Mouse (Mus musculus): Measurements from ENCODE around the gene Eng.

Eng gene

DNA sequence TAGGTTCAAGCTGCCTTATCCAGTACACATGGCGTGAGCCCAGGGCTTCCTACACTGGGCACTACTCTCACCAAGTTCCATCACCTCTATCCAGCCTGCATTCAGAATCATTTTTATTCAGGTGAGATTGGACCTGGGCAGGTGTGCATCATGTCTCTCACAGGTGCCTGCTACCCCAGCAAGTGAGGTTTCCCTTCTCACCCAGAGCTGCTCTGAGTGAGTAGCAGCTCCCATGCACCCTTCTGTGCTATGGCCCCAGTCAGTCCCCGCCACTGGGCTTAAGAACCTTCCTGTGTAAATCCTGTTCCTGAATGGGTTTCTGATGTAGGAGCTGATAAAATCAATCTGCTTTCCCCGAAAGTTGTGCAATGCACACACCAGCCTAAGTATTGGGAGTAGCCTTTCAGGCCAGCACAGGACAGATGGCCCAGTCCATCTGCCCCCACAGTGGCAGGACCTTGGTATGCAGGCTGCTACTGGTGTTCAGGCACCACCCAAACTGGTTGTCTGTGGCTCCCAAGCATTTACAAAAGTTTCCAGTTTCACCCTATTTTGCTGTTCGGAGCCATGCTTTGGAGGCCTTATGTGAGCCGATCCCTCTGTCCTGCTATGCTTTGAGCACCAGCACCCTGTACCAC, 22.2 kb upstream of the Eng start:
- in situ Hi-C loops (cut with MboI) = no loop called here

DNA sequence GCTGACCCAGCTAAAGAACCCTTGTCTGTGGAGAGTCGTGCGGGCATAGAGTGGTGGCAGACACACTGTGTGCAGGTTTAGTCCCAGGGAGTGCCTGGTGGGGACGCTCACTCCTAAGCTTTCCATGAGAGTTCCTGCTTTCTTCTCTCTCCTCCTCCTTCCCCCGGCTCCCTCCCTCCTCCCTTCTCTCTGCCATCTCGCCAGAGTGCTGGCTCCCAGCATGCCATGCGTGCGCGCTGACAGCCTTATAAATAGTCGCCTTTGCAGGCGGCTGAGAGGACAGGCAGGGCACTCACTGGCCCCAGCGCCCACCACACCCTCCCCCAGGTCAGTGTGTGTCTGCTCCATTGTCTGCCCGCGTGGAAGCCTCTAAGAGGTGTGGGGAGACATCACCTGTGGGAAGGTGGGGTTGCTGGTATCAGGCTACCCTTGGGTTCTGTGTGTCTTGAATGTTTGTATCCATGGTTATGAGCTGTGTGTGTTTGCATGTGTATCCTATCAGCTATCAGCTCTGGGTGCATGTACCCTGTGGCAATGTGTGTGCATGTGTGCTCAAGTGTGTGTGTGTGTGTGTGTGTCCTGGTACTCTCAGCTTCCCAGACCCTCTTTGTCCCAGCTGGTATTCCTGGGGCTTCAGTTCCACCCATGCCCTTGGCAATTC, 21.1 kb upstream of the Eng start:
- in situ Hi-C loops (cut with MboI) = no loop called here

DNA sequence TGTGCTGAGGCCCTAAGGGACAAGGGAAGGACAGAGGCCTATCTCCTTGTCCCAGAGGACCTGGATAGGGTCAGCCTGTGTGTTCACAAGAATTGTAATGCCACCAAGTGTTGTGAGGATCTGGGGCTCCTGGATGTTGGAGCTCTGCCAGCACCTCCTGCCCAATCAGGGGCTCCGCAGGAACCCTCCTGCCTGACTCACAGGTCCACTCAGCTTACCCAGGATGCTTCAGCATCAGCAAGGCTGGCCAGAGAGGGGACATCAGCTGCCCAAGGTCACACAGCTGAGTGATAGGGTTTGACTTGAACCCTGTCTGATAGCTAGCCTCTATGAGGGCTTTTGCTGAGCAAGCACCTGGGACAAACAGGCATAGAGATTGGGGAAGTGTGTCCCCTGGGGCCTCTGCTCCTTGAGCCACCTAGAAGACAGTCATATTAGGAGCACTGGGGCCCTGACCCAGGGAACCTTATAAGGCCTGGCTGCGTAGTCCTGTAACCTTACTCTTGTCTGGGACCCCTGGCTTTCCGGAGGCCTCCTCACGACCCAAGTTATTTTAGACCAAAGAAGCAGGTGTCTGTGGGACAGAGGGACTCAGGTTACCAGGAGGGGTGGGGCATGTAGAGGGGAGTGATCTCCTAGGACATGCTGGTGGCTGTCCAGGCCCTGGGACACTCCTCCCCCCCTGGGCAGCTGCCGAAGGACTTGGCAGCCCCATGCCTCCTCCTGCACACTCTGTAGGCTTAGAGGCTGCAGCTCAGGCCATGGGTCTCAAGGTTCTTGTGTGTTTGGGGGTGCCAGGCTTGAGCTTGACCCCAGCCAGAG, 20.3 kb upstream of the Eng start:
- in situ Hi-C loops (cut with MboI) = no loop called here

DNA sequence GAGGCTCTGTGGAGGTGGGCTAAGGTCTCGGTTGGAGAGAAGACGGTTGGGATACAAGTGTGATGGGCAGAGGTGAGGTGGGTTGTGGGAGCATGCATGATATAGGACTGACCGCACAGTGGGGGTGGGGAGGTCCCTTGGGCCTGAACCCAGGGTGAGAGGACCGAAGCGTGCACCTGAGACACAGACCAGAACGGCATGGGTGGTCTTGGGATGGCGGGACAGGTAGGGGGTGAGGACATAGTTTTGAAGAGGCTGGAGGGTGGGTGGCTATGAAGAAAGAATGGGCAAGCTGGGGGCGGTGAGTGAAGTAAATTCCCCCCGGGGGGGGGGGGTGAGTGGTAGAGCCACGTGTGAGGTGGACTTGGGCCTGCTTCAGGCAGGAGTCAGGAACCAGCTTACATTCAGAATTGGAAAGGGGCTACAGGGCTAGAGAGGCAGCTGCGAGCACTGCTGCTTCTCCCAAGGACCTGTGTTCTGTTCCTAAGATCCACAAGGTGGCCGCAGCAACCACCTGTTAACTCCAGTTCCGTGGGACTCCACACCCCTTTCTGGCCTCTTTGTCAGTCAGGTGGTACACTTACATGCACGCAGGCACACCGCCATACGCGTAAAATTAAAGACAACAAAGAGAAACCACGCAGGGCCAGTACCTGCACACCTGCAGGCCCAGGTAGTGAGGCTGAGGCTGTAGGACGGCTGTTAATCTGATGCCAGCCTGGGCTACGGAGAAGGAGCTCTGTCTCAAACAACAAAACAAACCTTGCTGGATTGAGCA, 18.9 kb upstream of the Eng start:
- in situ Hi-C loops (cut with MboI) = no loop called here

DNA sequence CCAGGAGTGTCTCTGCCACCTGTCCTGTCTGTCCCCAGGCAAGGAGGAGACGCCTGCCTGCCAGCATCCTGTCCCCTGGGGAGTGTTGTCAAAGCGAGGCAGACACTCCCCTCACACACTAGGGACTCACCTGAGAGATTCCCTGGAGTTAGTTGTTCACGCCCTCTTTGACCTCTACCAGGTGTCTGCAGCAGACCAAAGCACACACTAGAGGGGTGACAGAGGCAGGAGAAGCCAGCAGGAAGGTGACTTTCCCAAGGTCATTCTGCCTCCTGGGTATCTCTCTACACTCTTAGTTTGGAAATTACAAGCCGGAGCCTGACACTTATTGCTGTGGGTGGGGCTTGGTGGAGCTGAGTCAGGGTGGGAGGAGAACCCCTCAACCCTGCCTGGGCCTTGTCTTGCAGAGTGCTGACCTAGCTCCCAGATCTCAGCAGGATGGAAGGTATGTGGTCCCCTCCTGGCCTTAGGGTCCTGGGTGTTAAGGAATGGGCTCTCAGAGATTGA, 18.3 kb upstream of the Eng start:
- in situ Hi-C loops (cut with MboI) = no loop called here

DNA sequence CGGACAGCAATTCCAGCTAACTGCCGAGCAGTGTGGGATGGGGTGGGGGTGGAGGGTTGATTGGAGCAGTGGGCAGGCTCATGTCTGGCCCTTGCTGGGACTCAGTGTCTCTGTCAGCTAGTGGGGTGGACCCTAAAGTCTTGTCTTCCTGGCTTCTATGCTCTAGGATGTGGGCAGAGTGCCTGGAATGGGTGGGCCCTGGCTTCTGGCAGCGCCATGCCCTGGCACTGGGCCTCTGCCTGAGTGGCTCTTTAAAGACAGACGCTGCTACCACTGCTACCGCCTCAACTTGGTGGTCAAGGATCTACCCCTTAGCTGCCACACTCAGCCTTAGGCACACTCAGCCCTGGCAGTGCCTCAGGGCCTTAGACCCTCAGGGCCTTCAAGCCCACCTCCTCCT, 17.7 kb upstream of the Eng start:
- in situ Hi-C loops (cut with MboI) = no loop called here

DNA sequence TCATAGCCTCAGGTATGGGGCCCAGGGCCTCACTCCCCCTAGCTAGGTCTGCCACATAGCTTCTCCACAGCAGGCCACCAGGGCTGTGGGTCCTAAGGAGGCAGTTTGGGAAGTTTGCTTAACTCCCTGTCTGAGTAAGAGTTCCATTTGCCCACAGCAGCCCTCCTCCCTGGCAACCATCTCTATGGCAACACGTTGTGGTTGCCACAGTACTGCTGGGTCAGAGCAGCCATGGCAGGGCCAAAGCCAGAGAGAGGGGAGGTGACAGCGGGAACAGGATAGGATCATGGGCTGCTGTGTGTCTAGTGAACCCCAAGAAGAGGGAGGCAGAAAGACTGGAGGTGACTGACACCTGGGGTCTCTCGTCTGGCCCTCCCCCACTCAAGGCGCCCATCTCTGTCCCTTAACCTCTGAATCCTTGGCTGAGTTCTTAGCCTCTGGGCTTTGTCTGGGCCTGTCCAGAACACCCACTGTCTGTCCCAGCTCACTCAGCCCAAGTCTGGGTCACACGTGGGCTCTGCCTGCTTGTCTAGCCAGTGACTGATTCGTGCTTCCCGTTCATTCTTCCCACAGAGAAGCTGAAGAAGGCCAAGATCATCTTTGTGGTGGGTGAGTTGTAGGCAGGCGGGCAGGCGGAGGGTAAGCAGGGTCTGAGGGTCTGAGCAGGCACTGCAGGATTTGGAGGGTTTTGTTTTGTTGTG, 17.0 kb upstream of the Eng start:
- in situ Hi-C loops (cut with MboI) = no loop called here

DNA sequence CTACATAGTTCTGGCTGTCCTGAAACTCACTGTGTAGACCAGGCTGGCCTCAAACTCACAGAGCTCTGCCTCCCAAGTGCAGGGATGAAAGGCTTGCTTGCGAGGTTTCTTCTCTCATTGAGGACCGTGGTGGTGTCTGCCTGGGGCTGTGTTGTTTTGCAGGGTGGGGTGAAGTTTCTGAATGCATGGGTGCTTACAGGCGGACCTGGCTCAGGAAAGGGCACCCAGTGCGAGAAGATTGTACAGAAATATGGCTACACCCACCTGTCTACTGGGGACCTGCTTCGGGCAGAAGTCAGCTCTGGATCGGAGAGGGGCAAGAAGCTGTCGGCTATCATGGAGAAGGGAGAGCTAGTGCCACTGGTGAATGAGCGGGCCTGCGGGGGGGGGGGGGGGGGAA, 16.4 kb upstream of the Eng start:
- in situ Hi-C loops (cut with MboI) = loop anchor here (5.0 kb wide), 1 partner anchor 57 kb away; no protein-coding TSS in a partner anchor

DNA sequence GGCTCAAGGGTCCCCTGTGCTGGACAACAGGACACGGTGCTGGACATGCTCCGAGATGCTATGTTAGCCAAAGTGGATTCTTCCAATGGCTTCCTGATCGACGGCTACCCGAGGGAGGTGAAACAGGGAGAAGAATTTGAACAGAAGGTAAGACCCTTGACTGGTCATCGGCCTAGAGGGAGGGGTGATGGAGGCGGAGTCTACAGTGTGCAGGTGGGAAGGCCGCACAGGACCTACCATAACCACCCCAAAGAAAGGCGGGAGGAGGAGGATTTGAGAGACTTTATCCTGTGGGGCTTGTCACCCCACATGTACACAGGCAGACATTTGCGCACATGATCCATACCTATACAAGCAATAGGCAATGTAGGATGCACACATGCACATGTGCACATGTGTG, 15.3 kb upstream of the Eng start:
- in situ Hi-C loops (cut with MboI) = loop anchor here (5.0 kb wide), 1 partner anchor 56 kb away; no protein-coding TSS in a partner anchor

DNA sequence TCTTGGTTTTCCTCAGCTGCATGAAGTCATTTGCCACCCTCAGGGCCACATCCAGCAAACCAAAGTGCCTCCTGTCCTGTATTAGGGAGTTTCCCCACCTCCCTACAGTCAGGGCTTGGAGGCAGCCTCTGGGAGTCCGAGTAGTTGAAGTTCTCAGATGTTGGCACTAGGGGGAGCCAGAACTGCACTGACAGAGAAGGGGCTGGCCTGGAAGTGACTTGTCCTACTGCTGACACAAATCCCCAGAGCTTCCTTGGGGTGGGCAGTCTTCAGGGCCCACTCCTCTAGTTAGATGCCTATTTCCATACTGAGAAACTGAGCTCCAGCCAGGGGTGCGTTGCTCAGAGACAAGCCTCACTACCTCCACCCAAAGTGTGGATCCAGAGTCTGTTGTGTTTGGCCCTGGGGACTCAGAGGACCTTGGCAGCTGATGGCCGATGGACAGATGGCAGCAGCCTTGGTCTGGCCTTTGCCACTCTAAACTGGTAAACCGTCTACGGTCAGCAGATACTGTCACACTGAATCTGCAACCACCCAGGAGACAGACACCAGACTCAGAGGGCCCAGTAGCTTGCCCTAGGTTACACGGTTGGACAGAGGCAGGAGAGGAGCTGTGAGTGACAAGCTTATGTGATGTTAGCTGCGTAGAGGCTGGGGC, 14.5 kb upstream of the Eng start:
- in situ Hi-C loops (cut with MboI) = loop anchor here (5.0 kb wide), 1 partner anchor 55 kb away; no protein-coding TSS in a partner anchor

DNA sequence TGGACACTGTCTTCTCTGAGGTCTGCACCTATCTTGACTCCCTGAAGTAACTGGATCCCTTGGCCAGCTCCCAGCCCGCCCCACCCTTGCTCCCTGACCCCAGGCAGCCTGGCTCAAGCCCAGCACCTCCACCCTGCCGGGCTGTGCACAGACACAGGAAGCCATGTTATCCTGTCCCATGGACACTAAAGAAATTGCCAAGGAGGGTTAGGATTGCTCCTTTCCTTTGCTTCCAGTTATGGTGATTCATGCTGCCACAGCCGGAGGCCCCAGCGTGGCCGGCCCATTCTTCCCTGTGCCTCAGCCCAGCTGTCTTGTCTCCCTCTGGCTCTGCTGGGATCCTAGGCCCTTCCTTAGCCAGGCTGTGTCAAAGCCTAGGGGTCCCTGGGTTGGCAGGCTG, 12.7 kb upstream of the Eng start:
- in situ Hi-C loops (cut with MboI) = loop anchor here (5.0 kb wide), 1 partner anchor 54 kb away; no protein-coding TSS in a partner anchor

DNA sequence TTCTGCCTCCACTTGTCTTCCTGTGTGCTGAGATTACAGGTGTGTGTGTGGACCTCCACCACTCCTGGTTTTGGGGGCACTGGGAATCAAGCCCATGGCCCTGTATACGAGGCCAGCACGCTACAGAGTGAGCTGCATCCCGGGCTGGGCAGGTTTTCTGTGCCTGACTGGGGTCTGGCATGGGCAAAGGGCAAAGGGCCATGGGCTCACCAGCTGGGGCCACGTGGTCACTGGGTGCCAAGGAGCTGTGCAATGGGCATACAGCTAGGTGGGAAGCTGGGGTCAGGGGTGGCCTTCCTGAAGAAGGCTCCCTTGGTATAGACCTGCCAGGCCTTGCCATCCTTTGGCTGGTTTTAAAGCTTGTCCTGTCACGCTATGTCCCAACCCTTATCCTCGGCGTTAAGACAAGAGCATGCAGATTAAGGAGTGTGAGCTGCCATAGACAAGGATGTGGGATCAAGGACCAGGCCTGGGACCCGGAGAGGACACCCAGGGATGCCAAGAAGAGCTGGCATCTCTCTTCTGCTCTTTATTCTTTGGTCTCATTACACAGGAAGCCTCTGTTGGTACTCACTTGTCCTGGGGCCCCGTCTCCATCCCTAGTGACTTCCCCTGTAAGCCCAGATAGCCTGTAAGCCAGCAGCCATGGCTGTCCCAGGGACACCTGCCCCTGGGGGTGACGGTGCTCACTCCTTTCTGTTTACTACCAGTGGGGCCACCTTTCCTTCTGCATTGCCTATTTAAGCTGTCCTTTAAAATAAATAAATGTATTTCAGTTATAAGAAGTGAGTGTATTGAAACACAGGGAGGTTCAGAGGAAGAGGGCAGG, 11.9 kb upstream of the Eng start:
- in situ Hi-C loops (cut with MboI) = loop anchor here (5.0 kb wide), 1 partner anchor 53 kb away; no protein-coding TSS in a partner anchor

DNA sequence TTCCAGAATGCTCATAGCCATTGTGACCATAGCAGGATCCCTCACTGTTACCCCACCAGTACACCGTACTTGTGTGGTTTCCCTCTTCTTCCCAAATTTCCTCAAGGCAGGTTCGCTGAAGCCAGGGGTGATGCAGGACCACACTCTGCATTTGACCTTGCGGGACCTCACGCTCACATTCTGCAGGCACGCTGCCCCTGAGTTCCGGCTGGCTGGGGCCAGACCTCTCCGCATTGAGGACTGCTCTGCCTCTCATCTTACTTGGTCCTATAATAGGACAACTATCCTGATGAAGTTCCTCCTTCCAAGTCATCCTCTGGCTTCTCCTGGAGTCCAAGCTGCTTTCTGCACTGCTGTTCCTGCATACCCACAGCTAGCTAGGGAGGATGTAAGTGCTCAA, 9.8 kb upstream of the Eng start:
- in situ Hi-C loops (cut with MboI) = no loop called here

DNA sequence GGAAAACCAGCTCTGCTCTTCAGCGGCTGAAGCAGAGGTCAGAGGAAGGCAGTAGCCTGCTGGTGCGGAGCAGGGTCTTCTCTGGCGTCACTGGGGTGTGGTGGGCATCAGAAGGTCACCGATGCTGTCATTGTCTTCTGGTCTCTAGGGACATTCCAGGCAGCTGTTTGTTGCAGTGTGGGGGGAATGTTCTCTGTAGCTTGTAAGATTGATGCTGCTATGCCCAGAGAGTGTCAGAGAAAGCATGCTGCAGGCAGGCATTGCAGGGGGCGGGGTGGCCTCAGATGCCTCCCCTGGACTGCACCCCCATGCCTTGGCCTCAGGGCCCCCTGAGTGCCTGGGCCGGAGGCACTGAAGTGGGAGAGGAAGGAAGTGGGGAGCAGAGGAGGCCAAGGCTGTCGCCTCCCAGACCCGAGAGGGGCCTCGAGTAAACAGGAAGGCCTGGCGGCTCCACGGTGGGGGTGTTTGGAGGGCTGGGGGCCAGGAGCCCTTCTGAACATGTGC, 8.6 kb upstream of the Eng start:
- in situ Hi-C loops (cut with MboI) = no loop called here

DNA sequence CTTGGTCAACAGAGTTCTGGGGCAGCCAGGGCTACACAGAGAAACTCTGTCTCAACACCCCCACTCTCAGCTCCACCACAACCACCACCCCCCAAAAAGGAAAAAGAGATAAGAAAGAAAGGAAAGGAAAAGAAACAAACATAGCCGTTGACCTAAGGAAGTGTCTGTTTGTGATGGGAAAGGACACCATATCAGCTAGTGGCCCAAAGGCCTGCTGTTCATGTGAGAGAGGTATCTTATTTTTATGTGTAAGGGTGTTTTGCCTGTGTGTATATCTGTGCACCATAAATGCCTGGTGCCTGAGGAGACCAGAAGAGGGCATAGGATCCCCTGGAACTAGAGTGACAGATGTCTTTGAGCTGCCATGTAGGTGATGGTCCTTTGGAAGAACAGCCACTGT, 6.8 kb upstream of the Eng start:
- in situ Hi-C loops (cut with MboI) = no loop called here

DNA sequence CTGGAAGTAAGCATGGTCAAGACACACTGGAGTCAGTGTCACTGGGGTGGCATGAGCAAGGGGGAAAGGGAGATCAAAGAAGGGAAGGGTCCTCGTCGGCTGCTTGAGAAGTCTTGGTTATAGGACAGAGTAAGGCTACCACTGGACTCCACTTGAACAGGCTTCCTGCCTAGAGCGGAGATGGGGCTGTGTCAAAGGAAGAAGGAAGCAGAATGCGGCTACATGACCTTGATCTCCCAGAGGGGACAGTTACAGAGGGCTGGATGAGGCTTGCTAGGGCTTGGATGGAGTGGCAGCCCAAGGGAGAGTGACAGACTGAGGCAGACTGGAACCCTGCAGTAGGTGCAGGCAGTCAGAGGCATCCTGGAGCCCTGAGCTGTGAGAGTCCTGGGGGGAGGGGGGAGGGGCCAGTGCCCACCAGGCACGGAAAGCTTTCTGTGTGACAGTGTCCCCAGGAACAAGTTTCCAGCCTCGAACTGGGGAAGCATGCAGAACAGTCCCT, 5.8 kb upstream of the Eng start:
- in situ Hi-C loops (cut with MboI) = no loop called here

DNA sequence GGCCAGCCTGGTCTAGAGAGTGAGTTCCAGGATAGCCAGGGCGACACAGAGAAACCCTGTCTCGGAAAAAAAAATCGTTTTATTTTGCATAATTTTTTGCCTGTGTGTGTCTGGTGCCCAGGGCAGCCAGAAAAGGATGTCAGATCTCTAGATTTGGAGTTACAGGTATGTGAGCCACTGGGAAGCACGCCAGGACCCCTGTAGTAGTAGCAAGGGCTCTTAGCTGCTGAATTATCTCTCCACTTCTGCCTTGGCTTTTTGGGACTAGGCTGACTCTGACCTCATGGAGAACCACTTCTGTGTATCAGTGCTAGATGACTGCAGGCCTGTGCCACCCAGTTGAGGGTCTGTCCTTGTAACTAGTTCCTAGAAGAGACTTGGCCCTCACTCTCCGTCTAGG, 4.6 kb upstream of the Eng start:
- in situ Hi-C loops (cut with MboI) = no loop called here

DNA sequence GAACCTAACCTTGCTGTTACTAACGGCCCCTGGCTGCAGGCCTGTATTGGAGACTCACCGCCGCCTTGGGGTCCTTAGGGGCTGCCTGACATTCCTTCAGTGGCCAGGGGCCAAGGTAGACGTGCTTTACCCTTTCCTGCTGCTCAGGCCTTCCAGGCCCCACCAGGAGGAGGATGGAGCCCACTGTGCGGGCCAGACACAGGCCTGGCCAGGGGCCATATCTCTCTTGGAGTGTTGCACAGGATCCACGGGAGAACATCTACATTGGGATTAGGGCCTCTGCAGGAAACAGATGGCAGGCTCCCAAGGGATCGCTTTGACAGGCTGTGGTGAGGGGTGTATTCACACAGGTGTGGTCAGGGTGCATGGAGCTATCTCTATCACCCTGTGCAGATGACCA, 3.6 kb upstream of the Eng start:
- in situ Hi-C loops (cut with MboI) = no loop called here

DNA sequence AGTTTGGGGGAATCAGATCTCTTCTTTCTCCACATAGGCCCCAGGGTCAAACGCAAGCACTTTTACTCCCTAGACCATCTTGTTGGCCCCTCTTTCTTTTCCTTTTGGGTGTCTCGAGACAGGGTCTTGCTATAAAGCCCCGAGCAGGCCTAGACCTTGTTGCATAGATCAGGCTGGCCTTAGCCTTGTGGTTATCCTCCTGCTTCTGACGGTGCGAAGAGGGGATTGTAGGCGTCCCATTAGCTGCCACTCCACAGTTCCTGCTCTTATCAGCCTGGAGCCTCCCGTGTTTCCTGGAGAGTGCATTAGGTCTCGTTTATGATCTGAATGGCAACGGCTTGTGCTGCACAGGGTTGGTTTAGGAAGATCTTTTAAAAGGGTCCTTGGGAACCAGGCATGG, 2.3 kb upstream of the Eng start:
- in situ Hi-C loops (cut with MboI) = no loop called here
